Mouse (Mus musculus): ENCODE data around the gene Podn. TPM values are rescaled to one million over a fixed set of nuclear protein-coding genes. Genes with fewer than 3 reads are reported as not detected.

Gene Podn
- polyA plus RNA-seq, 1 experiment from 2014 or later, result 6.5 TPM

GRCm38 (mm10) chr4:108018961-108019921, 77.0 kb downstream of the Podn start:
- no peak for ATAC-seq
- 57% methylated on average over 14 of the region's 14 CpGs for WGBS

GRCm38 (mm10) chr4:108018241-108018923, 77.9 kb downstream of the Podn start:
- Histone ChIP-seq H3K9ac (ENCODE audit: low read depth, low read length) (no peak overlapping the region), H3K27me3 (replicated peaks; ENCODE audit: control insufficient read depth, insufficient read depth, low read length) (no peaks in the 10 kb centered on the region), H3K4me3 (ENCODE audit: low read depth, low read length) (no peak overlapping the region), H3K4me1 (replicated peaks; ENCODE audit: control insufficient read depth, insufficient read depth, low read length) (0 out of 2 replicates have a peak, but pooled peaks cover 3% of the 10 kb centered on the region), H3K9me3 (ENCODE audit: control insufficient read depth) (no peaks in the 10 kb centered on the region), H3K36me3 (ENCODE audit: control insufficient read depth, insufficient read depth) (peaks cover 10% of the 10 kb centered on the region; the same call in 1 of the 2 replicates), H3K4me2 (replicated peaks; ENCODE audit: low read depth) (no peak overlapping the region), H3K27ac (ENCODE audit: low read depth, low read length) (no peak overlapping the region)
- TF ChIP-seq CTCF (IDR thresholded peaks at IDR 0.05; ENCODE audit: low read depth), result no peak
- ATAC-seq, result no peak
- WGBS, result 42% methylated on average over 10 of the region's 10 CpGs

More at GRCm38 (mm10) chr4:108018961-108019921, 77.0 kb downstream of the Podn start:
- peaks cover 10% of the 10 kb centered on the region; the same call in 1 of the 2 replicates for H3K36me3 ChIP-seq (ENCODE audit: control insufficient read depth, insufficient read depth)
- H3K9me3 ChIP-seq (ENCODE audit: control insufficient read depth), result no peaks in the 10 kb centered on the region
- H3K27me3 ChIP-seq (replicated peaks; ENCODE audit: control insufficient read depth, insufficient read depth, low read length), result no peaks in the 10 kb centered on the region
- H3K4me1 ChIP-seq (replicated peaks; ENCODE audit: control insufficient read depth, insufficient read depth, low read length), result 0 out of 2 replicates have a peak, but pooled peaks cover 10% of the 10 kb centered on the region
- H3K4me2 ChIP-seq (replicated peaks; ENCODE audit: low read depth), result no peak overlapping the region
- no peak overlapping the region for H3K9ac ChIP-seq (ENCODE audit: low read depth, low read length)
- no peak overlapping the region for H3K27ac ChIP-seq (ENCODE audit: low read depth, low read length)
- TF ChIP-seq CTCF (IDR thresholded peaks at IDR 0.05; ENCODE audit: low read depth), result no peak
- H3K4me3 ChIP-seq (ENCODE audit: low read depth, low read length), result no peak overlapping the region

GRCm38 (mm10) chr4:108017839-108018238, 78.4 kb downstream of the Podn start:
- TF ChIP-seq CTCF (IDR thresholded peaks at IDR 0.05; ENCODE audit: low read depth), result no peak
- 84% methylated on average over 7 of the region's 7 CpGs for WGBS

GRCm38 (mm10) chr4:108016321-108016720, 79.9 kb downstream of the Podn start:
- Histone ChIP-seq H3K4me1 (replicated peaks; ENCODE audit: control insufficient read depth, insufficient read depth, low read length) (no peaks in the 10 kb centered on the region), H3K27me3 (replicated peaks; ENCODE audit: control insufficient read depth, insufficient read depth, low read length) (no peaks in the 10 kb centered on the region), H3K4me2 (replicated peaks; ENCODE audit: low read depth) (no peak overlapping the region), H3K36me3 (ENCODE audit: control insufficient read depth, insufficient read depth) (peaks cover 8% of the 10 kb centered on the region; the same call in 1 of the 2 replicates), H3K4me3 (ENCODE audit: low read depth, low read length) (no peak overlapping the region), H3K9me3 (ENCODE audit: control insufficient read depth) (no peaks in the 10 kb centered on the region), H3K27ac (ENCODE audit: low read depth, low read length) (no peak overlapping the region), H3K9ac (ENCODE audit: low read depth, low read length) (no peak overlapping the region)
- 79% methylated on average over 3 of the region's 3 CpGs for WGBS
- TF ChIP-seq CTCF (IDR thresholded peaks at IDR 0.05; ENCODE audit: low read depth), result no peak
- ATAC-seq, result no peak

More at GRCm38 (mm10) chr4:108017839-108018238, 78.4 kb downstream of the Podn start:
- Histone ChIP-seq H3K9ac (ENCODE audit: low read depth, low read length) (no peak overlapping the region), H3K9me3 (ENCODE audit: control insufficient read depth) (no peaks in the 10 kb centered on the region), H3K4me3 (ENCODE audit: low read depth, low read length) (no peak overlapping the region), H3K27ac (ENCODE audit: low read depth, low read length) (no peak overlapping the region), H3K4me2 (replicated peaks; ENCODE audit: low read depth) (no peak overlapping the region), H3K27me3 (replicated peaks; ENCODE audit: control insufficient read depth, insufficient read depth, low read length) (no peaks in the 10 kb centered on the region), H3K4me1 (replicated peaks; ENCODE audit: control insufficient read depth, insufficient read depth, low read length) (no peaks in the 10 kb centered on the region), H3K36me3 (ENCODE audit: control insufficient read depth, insufficient read depth) (peaks cover 10% of the 10 kb centered on the region; the same call in 1 of the 2 replicates)
- no peak for ATAC-seq

- no peak overlapping the region for H3K4me3 ChIP-seq (ENCODE audit: low read depth, low read length)
- H3K27ac ChIP-seq (ENCODE audit: low read depth, low read length), result no peak overlapping the region
- no peaks in the 10 kb centered on the region for H3K9me3 ChIP-seq (ENCODE audit: control insufficient read depth)
- no peak overlapping the region for H3K4me2 ChIP-seq (replicated peaks; ENCODE audit: low read depth)
- 53% methylated on average over 14 of the region's 14 CpGs for WGBS
- H3K9ac ChIP-seq (ENCODE audit: low read depth, low read length), result no peak overlapping the region
- H3K27me3 ChIP-seq (replicated peaks; ENCODE audit: control insufficient read depth, insufficient read depth, low read length), result no peaks in the 10 kb centered on the region
- H3K4me1 ChIP-seq (replicated peaks; ENCODE audit: control insufficient read depth, insufficient read depth, low read length), result no peaks in the 10 kb centered on the region
- peak; percentile 70 for TF ChIP-seq CTCF (IDR thresholded peaks at IDR 0.05; ENCODE audit: low read depth)
- ATAC-seq, result peak; percentile 59; the same call in 1 of the 2 replicates
- H3K36me3 ChIP-seq (ENCODE audit: control insufficient read depth, insufficient read depth), result no peaks in the 10 kb centered on the region
Measured at GRCm38 (mm10) chr4:108015067-108015765, 81.0 kb downstream of the Podn start.

Measured in intestine, postnatal 0 days (tissue).